Mouse (Mus musculus) liver, embryonic 13.5 days (tissue): ENCODE results near the gene Ripk3. TPM values are rescaled to one million over a fixed set of nuclear protein-coding genes. Genes with fewer than 3 reads are reported as not detected.

Experiments used
- ATAC-seq: fragments of 200-750 bp; cut with Nextera tagmentation; 2 replicates; pipeline ENCODE4 v1.8.0; 2017; ENCODE audit warnings: low read depth, mild to moderate bottlenecking, moderate number of reproducible peaks, moderate library complexity
- DNase-seq: peaks from one replicate; pipeline ENCODE4 v3.0.0; 2022
- H3K27ac ChIP-seq: fragments of 300-500 bp; sonication (generic); 2 replicates; pipeline ENCODE4 v1.5.1; 2015; ENCODE audit warnings: moderate library complexity, mild to moderate bottlenecking, inconsistent platforms
- H3K27me3 ChIP-seq: fragments of 300-500 bp; sonication (generic); 2 replicates; pipeline ENCODE4 v1.6.1; 2015; ENCODE audit warnings: mild to moderate bottlenecking, inconsistent platforms
- H3K36me3 ChIP-seq: fragments of 300-500 bp; sonication (generic); 2 replicates; pipeline ENCODE4 v1.6.1; 2015; ENCODE audit warnings: mild to moderate bottlenecking, inconsistent platforms
- H3K4me1 ChIP-seq: fragments of 300-500 bp; sonication (generic); replicated peaks from 2 replicates; pipeline ENCODE4 v1.6.1; 2015; ENCODE audit warnings: inconsistent platforms
- H3K4me2 ChIP-seq: fragments of 300-500 bp; sonication (generic); 2 replicates; pipeline ENCODE4 v1.6.1; 2015; ENCODE audit warnings: inconsistent platforms, mild to moderate bottlenecking, moderate library complexity
- H3K4me3 ChIP-seq: fragments of 300-500 bp; sonication (generic); replicated peaks from 2 replicates; pipeline ENCODE4 v1.5.1; 2015; ENCODE audit warnings: mild to moderate bottlenecking, inconsistent platforms
- H3K9ac ChIP-seq: fragments of 300-500 bp; sonication (generic); 2 replicates; pipeline ENCODE4 v1.6.1; 2015; ENCODE audit warnings: mild to moderate bottlenecking, inconsistent platforms
- H3K9me3 ChIP-seq: fragments of 300-500 bp; sonication (generic); replicated peaks from 2 replicates; pipeline ENCODE4 v1.6.1; 2016; ENCODE audit warnings: inconsistent platforms
- WGBS: fragments of 180-500 bp; shearing (Covaris S2); methylation state at CpG from one replicate; pipeline ENCODE4 v1.1.7; 2015; ENCODE audit not compliant: insufficient replicate concordance; 5-methylcytosine and 5-hydroxymethylcytosine counted together
- polyA plus RNA-seq: library from polyadenylated mRNA; unstranded; fragments of >200 nt; fragmentation: Nextera tagmentation; extraction: Ambion mirVana; gene quantifications from 2 replicates; pipeline ENCODE4 v1.2.1, GENCODE M21; 2015

Gene Ripk3
- polyA plus RNA-seq, 1 experiment from 2014 or later, result 22.1 TPM

- peak within 1 kb of the TSS; percentile 5; the same call in 1 of the 2 replicates for H3K9ac ChIP-seq
Observed at GRCm38 (mm10) chr14:55758363-55758784, 30.3 kb downstream of the Ripk3 start, which contains the start of gene Cideb. Gene Cideb (minus strand): TSS chr14:55758458.

GRCm38 (mm10) chr14:55757566-55757965, 31.1 kb downstream of the Ripk3 start:
- H3K9ac ChIP-seq, result peak overlapping the region; percentile 5; the same call in 1 of the 2 replicates

More at GRCm38 (mm10) chr14:55758363-55758784, 30.3 kb downstream of the Ripk3 start, which contains the start of gene Cideb:
- Histone ChIP-seq H3K4me2 (peak within 1 kb of the TSS; percentile 43), H3K27ac (peak within 1 kb of the TSS; percentile 69), H3K4me1 (peaks cover 43% of the 10 kb centered on the region), H3K4me3 (peak within 1 kb of the TSS; percentile 32), H3K36me3 (peaks cover 35% of the 10 kb centered on the region), H3K27me3 (peaks cover 30% of the 10 kb centered on the region), H3K9me3 (no peaks in the 10 kb centered on the region)
- DNase-seq (no peak), ATAC-seq (peak; percentile 34)
- 12% methylated on average over 8 of the region's 8 CpGs for WGBS

GRCm38 (mm10) chr14:55747051-55747847, 41.4 kb downstream of the Ripk3 start:
- ATAC-seq, result no peak
- Histone ChIP-seq H3K27ac (0 out of 2 replicates have a peak overlapping the region, but pooled peaks have one; percentile 31), H3K36me3 (peaks cover 47% of the 10 kb centered on the region), H3K4me3 (peak overlapping the region; percentile 86), H3K4me1 (peaks cover 39% of the 10 kb centered on the region), H3K4me2 (peak overlapping the region; percentile 93), H3K9ac (peak overlapping the region; percentile 86), H3K27me3 (no peaks in the 10 kb centered on the region), H3K9me3 (no peaks in the 10 kb centered on the region)
- WGBS, result 76% methylated on average over 10 of the region's 10 CpGs
- no peak for DNase-seq

More at GRCm38 (mm10) chr14:55757566-55757965, 31.1 kb downstream of the Ripk3 start:
- Histone ChIP-seq H3K4me3 (peak overlapping the region; percentile 32), H3K4me1 (peaks cover 35% of the 10 kb centered on the region), H3K9me3 (no peaks in the 10 kb centered on the region), H3K4me2 (peak overlapping the region; percentile 43), H3K27ac (peak overlapping the region; percentile 69; the same call in 1 of the 2 replicates), H3K36me3 (peaks cover 43% of the 10 kb centered on the region), H3K27me3 (peaks cover 22% of the 10 kb centered on the region)
- WGBS, result 12% methylated on average over 6 of the region's 6 CpGs
- no peak for ATAC-seq
- DNase-seq, result no peak

GRCm38 (mm10) chr14:55745861-55746237, 42.8 kb downstream of the Ripk3 start:
- Histone ChIP-seq H3K27me3 (no peaks in the 10 kb centered on the region), H3K9ac (peak overlapping the region; percentile 86), H3K27ac (peak overlapping the region; percentile 72), H3K4me2 (peak overlapping the region; percentile 93), H3K9me3 (no peaks in the 10 kb centered on the region), H3K4me3 (peak overlapping the region; percentile 86), H3K36me3 (peaks cover 38% of the 10 kb centered on the region), H3K4me1 (peaks cover 39% of the 10 kb centered on the region)
- WGBS, result under 1% methylated on average over 25 of the region's 31 CpGs
- no peak for ATAC-seq
- DNase-seq, result no peak

GRCm38 (mm10) chr14:55745180-55745860, 43.3 kb downstream of the Ripk3 start, which contains the start of the genes Dhrs1 and Nop9:
Gene Dhrs1 (minus strand): TSS chr14:55745690.
Gene Nop9 (plus strand): TSS chr14:55745693.
- peaks cover 38% of the 10 kb centered on the region for H3K36me3 ChIP-seq
- peaks cover 39% of the 10 kb centered on the region for H3K4me1 ChIP-seq
- ATAC-seq (peak; percentile 89), DNase-seq (peak; percentile 84)
- peak within 1 kb of the TSS; percentile 86 for H3K4me3 ChIP-seq
- H3K9ac ChIP-seq, result peak within 1 kb of the TSS; percentile 86
- WGBS, result 3% methylated on average over 46 of the region's 48 CpGs
- H3K4me2 ChIP-seq, result peak within 1 kb of the TSS; percentile 93
- H3K27me3 ChIP-seq, result no peaks in the 10 kb centered on the region
- H3K27ac ChIP-seq, result peak within 1 kb of the TSS; percentile 72
- H3K9me3 ChIP-seq, result no peaks in the 10 kb centered on the region

GRCm38 (mm10) chr14:55743711-55744110, 45.0 kb downstream of the Ripk3 start:
- Histone ChIP-seq H3K4me3 (no peak overlapping the region), H3K4me1 (peaks cover 39% of the 10 kb centered on the region), H3K4me2 (peak overlapping the region; percentile 23), H3K27ac (0 out of 2 replicates have a peak overlapping the region, but pooled peaks have one; percentile 9), H3K9ac (peak overlapping the region; percentile 37; the same call in 1 of the 2 replicates), H3K27me3 (no peaks in the 10 kb centered on the region), H3K36me3 (peaks cover 33% of the 10 kb centered on the region), H3K9me3 (no peaks in the 10 kb centered on the region)
- WGBS, result 18% methylated on average over 10 of the region's 10 CpGs
- peak; percentile 75 for DNase-seq
- peak; percentile 27; the same call in 1 of the 2 replicates for ATAC-seq

GRCm38 (mm10) chr14:55737086-55737687, 51.5 kb downstream of the Ripk3 start:
- Histone ChIP-seq H3K27ac (no peak overlapping the region), H3K27me3 (0 out of 2 replicates have a peak, but pooled peaks cover 5% of the 10 kb centered on the region), H3K4me1 (no peaks in the 10 kb centered on the region), H3K4me3 (no peak overlapping the region), H3K9me3 (no peaks in the 10 kb centered on the region), H3K4me2 (no peak overlapping the region), H3K36me3 (peaks cover 28% of the 10 kb centered on the region), H3K9ac (no peak overlapping the region)
- no peak for DNase-seq
- 73% methylated on average over 9 of the region's 9 CpGs for WGBS
- ATAC-seq, result no peak

GRCm38 (mm10) chr14:55735758-55736157, 52.9 kb downstream of the Ripk3 start:
- 63% methylated on average over 4 of the region's 4 CpGs for WGBS

GRCm38 (mm10) chr14:55735334-55735733, 53.3 kb downstream of the Ripk3 start:
- ATAC-seq (no peak), DNase-seq (no peak)
- 61% methylated on average over 3 of the region's 3 CpGs for WGBS
- Histone ChIP-seq H3K4me1 (0 out of 2 replicates have a peak, but pooled peaks cover 7% of the 10 kb centered on the region), H3K9me3 (no peaks in the 10 kb centered on the region), H3K4me3 (no peak overlapping the region), H3K4me2 (no peak overlapping the region), H3K9ac (no peak overlapping the region), H3K27me3 (0 out of 2 replicates have a peak, but pooled peaks cover 5% of the 10 kb centered on the region), H3K27ac (no peak overlapping the region), H3K36me3 (peaks cover 18% of the 10 kb centered on the region)

More at GRCm38 (mm10) chr14:55735758-55736157, 52.9 kb downstream of the Ripk3 start:
- DNase-seq (no peak), ATAC-seq (no peak)
- no peak overlapping the region for H3K27ac ChIP-seq
- no peak overlapping the region for H3K9ac ChIP-seq
- 0 out of 2 replicates have a peak, but pooled peaks cover 5% of the 10 kb centered on the region for H3K27me3 ChIP-seq
- 0 out of 2 replicates have a peak, but pooled peaks cover 3% of the 10 kb centered on the region for H3K4me1 ChIP-seq
- peaks cover 22% of the 10 kb centered on the region for H3K36me3 ChIP-seq
- no peaks in the 10 kb centered on the region for H3K9me3 ChIP-seq
- no peak overlapping the region for H3K4me3 ChIP-seq
- no peak overlapping the region for H3K4me2 ChIP-seq
